Mouse (Mus musculus) gonadal fat pad, adult 2 months (tissue): ENCODE measurements around the gene Gm44503. TPM values are rescaled to one million over a fixed set of nuclear protein-coding genes. Genes with fewer than 3 reads are reported as not detected.

ENCODE experiments used
- DNase-seq: peaks from one replicate; pipeline ENCODE4 v3.0.0-alpha.2; 2012; ENCODE audit warnings: low read depth
- polyA plus RNA-seq: library from polyadenylated mRNA; depleted of rRNA; stranded (reverse); fragments of >200 nt; gene quantifications from 2 replicates; pipeline ENCODE4 v1.2.3, GENCODE M21; 2012

The Gm44503 gene
- polyA plus RNA-seq, 1 experiment: not detected

DNA sequence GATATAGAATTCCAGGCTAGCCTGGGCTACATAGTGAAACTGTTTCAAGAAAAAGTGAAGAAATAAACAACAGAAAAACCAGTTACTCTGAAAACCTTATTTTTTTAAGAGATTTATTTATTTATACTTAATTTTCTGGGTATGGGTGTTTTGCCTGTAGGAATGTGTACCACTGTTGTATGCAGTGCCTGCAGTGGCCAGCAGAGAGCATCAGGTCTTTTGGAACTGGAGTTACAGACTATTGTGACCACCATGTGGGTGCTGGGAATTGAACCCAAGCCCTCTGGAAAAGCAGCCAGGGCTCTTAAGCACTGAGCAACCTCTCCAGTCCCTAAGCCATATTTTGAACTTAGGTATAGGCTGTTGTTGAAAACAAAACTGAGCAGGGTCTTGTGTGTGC lies 14.3 kb downstream of the Gm44503 start:
- DNase-seq: no peak

DNA sequence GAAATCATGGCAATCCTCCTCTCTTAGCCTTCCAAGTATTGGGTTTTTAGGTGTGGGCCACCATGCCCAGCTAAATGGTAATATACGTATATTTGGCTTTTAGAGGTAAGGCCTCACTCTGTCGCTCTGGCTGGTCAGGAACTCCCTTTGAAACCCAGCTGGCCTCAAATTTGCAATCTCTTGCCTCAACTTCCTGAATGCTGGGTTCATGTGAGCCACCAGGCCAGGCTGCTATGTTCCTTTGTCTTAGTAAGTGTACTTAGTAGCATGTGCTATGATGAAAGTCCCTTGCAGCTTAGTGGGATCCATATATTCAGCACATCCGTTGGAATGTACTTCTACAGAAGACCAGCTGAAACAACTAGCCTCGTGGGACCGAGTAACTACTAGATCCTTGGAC lies 16.1 kb downstream of the Gm44503 start:
- no peak for DNase-seq

DNA sequence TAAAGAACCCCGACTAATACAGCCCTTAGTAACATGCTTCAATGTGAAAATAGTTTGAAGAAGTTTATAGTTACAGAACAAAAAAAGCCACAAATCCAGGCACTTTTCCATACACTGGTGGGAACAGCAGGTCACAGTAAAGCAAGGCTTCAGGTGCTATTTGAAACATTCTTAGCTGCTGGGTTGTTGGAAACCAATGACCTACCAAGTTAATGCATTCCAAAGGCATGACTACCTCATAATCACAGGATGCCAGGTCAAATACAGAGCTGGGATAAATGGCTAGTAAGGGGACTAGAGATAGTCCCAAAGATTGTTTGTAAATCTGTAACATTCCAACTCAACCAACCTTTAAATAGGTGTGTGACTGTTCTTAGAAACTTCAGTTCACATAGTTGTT lies 16.6 kb downstream of the Gm44503 start:
- DNase-seq: no peak

DNA sequence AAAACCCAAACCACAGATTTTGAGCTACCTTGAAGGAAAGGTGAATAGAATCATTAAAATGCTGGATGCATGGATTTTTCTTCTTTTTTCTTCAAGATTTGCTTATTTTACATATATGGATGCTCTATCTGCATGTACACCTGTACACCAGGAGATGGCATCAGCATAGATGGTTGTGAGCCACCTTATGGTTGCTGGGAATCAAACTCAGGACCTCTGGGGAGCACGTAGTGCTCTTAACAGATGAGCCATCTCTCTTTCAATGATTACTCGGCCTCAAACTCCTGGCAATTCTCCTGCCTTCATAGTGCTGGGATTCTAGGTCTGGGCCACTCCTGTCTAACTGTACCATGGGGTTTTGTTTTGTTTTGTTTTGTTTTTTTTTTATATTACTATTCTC lies 24.4 kb downstream of the Gm44503 start:
- DNase-seq: no peak

DNA sequence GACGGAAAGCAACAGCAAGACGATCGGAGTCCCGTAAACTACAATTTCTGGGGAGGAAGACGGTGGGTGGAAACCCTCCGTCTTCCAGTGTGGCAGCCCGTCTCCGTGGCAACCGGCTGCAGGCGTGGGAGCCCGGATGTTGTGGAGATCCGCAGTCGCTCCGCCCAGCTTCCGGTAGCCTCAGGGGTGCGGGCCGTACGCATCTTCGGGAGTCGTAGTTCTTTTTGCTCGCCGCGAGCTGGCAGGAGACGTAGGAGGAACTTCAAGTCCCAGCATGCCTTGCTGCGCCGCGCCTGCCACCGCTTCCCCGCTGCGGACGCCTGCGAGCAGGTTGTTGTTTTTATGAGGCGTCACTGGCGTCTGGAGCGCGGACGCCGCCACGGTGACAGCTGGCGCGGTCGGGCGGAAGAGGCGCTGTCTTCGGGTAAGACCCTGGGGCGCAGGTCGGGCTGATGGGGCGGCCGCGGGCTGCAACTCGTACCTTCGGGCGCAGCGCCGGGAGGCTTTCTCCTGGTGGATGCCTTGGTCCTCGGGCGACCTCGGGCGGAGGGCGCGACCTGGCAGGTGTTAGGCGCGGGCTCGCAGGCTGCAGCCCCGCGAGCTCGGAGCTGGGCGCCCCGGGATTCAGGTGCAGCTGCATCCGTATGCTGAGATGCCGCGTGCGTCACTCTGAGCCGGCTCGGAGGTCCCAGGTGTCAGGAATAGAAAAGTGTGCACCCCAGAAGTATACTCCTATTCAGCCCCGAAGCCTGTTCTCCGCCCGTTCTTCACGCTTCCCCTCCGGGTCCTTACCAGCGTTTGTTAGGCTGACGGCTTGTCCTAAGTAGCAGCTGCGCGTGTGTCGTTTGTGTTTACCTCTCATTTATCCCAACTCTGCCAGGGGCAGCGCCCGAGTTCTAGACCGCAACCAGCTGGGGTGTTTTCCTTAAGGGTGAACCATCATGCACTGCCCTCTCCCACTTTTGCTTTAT lies 26.9 kb downstream of the Gm44503 start, which contains the start of the genes Ccpg1os and Ccpg1:
Ccpg1os (minus strand) TSS at position 133 of the 971 bp plus-strand sequence.
Ccpg1 (plus strand) TSS at position 180 of the 971 bp plus-strand sequence.
- peak; percentile 60 for DNase-seq

DNA sequence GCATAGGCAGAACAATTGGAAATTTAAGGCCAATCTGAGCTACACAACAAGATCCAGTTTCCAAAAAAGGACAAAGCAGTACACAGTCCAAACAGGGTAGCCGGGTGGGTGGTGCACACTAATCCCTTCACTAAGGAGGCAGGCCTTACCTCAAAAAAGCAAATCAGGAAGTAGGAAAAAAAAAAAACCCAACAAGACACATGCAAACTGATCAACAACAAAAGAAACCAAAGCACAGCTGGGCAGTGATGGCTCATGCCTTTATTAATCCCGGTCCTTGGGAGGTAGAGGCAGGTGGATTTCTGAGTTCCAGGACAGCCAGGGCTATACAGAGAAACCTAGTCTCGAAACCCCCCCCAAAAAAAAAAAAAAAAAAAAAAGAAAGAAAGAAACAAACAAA lies 29.1 kb downstream of the Gm44503 start:
- DNase-seq: no peak

DNA sequence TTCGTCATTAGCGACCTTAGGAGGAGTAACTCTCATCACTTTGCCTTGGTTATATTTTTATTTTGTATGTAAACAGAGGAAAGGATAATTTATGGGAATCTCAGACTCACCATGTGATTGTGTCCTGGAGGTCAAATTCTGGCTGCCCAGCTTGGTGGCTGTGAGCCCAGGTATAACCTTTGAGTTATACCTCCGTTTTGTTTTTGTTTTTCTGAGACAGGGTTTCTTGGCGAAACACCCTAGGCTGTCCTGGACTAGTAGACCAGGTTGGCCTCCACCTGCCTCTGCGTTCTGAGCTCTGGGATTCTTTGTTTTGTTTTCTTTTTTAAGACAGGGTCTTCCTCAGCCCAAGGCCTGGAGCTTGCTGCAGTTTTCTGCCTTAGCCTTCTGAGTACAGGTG lies 30.1 kb downstream of the Gm44503 start:
- DNase-seq: no peak

DNA sequence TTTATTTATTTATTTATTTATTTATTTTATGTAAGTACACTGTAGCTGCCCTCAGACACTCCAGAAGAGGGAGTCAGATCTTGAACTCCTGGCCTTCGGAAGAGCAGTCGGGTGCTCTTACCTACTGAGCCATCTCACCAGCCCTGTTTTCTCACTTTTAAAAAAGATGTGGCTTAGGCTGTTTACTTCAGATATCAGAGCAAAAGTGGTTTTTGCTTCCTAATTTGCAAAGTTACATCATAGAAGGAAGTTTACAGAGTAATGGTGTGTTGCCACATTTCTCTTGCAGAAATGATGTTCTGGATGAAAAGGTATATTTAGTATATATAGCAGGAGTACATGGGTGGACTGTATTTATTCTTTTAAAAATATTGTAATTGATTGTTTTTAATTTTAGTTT lies 32.8 kb downstream of the Gm44503 start:
- DNase-seq: no peak

DNA sequence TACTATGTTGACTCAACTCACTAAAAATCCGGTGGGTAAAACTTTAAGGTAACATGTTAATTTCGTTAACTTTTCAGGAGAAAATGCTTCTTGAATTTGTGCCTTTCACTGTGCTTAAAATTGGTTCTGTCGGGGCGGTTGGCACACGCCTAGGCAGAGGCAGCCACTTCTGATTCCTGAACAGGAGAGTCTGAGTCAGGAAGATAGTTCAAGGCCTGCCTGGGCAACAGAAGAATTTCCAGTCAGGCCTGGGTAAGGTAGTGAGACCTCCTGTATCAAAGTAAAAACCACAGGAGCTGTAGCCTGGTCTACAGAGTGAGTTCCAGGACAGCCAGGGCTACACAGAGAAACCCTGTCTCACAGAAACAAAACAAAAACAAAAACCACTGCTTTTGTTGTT lies 33.9 kb downstream of the Gm44503 start:
- DNase-seq: no peak

DNA sequence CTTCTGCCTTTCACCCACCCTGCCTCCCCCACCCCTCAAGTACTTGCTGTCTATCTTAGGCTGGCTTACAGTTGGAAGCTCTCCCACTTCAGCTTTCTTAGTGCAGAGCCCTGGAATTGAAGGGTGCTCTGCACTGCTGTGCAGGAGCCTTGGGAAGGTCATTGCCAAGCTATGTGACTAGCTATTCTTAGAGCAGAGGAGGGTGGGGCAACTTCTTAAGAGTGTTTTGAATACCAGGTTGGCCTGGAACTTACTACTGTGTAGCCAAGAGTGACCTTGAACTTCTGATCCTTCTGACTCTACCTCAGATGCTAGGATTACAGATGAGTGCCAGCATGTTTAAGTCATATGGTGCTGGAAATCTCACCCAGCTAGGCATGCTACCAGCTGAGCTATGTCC lies 37.5 kb downstream of the Gm44503 start:
- DNase-seq: no peak

DNA sequence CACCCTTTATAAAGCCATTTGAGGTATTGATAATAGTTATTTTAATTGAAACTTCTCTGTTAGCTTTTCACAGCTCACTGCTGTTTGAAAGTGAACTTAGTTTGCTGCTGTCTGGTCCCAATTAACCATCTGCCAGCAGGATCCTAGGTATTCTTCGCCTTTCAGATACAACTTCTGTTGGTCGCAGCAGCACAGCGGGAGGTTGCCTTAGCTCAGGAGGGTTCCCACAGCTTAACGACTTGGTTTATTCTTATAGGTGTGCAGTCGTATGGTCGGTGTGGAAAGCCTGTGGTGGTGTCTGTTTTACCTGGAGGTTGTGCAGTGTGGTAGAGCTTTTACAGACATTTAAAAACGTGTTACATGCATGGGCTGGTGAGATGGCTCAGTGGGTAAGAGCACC lies 38.2 kb downstream of the Gm44503 start:
- no peak for DNase-seq

DNA sequence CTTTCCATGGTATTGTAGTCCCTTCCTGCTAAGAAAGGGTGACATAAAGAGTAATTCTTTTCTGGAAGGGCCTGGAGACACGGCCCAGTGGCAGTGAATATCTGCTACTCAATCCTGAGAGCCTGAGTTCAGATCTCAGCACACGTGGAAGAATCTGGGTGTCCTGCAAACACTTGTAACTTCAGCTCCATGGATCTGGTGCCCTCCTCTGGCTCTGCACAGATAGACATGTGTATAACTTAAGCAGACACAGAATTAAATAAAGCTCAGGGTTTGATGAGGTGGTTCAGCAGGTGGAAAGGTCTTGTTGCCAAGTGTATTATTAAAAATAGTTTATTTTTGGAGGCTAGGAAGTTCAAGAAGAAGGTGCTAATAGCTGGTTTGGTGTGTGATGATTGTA lies 41.8 kb downstream of the Gm44503 start:
- DNase-seq: no peak

DNA sequence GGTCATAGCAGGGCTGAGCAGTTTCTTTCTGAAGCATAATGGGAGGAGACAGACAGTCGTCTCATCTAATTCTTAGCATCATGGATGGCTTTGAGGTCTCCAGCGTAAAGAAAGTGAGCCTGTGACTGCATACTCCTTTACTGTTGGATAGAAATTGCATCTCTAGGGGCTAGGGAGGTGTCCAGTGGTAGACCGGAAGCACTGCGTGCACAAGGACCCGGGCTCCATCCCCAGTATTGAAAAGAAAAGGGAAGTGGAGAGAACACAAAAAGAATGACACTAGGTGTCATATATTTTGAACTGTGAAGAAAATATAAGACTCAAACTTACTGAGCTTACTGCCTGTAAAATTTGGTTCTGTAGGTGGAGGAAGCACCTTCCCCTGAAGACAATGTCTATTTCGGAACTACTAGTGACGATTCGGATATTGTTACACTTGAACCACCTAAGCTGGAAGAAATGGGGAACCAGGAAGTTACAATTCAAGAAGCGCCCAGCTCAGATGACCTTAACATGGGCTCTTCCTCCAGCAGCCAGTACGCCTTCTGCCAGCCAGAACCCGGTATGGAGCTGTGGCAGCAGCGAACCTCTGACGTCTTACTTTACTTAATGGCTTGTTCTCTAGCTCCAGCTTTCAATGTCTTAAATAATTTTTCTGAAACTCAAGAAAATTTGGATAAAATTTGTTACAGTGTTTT lies 42.8 kb downstream of the Gm44503 start:
- no peak for DNase-seq

DNA sequence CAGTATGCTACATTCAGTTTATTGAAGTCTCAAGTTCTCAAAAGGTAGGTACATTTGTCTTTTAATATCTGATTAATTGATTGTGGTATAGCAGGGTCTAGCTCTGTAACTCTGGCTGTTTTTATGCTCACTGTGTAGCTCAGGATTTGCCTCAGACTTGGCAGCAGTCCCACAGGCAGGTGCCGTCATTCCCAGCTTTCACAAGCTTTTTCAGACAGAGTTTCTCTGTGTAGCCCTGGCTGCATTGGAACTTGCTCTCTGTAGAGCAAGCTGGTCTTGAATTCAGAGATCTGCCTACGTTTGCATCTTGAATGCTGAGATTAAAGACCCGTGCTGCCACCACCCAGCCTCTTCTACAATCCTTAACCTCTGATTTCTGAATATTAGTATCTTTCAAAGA lies 43.5 kb downstream of the Gm44503 start:
- no peak for DNase-seq

DNA sequence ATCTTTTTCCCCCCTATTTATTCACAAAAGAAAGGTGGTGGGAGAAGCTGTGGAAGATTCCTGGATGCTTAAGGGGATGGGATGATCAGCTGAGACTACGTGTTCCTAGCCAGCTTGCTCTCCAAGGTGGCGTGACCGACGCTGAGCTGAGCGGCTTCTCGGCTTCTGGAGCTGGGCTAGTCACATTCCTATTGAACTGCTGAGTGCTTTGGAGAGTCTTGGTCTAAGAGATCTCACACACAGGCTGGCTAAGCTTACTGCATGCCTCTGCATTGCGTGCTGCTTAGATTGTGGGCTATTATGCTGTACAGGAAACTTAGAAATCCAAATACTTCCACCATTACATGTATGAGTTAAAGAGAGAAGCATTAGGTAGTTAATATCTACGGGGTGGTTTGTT lies 45.4 kb downstream of the Gm44503 start:
- DNase-seq: no peak

DNA sequence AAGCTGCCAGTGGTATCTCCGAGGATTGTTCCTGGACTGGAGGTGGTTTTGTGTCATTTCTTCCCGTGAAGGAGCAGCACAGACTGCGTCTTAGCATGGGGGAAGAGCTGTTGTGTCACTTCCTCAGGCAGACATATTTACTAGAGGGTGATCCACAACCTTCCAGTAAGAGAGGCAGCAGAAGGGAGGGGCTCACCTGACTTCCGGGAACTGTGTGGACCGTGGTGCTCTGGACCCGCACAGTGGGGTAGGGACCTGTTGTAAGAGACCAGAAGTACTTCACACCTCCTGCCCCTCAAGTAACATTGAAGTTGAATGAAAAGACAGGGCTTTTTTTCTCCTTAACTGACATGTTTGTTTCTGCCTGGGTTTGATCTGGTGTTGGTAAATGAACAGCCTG lies 46.5 kb downstream of the Gm44503 start:
- no peak for DNase-seq

DNA sequence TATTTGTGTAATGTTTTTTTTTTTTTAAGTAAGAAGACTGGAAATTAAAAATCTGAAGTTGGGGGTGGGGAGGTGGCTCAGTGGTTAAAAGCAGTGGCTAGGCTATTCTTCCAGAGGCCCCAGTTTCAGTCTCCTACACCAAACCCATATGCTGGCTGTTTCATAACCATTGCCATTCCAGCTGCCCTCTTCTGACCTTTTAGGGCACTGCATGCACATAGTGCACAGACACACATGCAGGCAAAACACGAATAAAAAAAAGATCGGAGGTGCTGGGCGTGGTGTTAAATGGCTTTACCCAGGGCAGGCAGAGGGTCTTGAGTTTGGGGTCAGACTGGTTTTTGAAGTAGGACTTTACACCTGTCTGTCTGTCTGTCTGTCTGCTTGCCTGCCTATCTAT lies 47.5 kb downstream of the Gm44503 start:
- no peak for DNase-seq

DNA sequence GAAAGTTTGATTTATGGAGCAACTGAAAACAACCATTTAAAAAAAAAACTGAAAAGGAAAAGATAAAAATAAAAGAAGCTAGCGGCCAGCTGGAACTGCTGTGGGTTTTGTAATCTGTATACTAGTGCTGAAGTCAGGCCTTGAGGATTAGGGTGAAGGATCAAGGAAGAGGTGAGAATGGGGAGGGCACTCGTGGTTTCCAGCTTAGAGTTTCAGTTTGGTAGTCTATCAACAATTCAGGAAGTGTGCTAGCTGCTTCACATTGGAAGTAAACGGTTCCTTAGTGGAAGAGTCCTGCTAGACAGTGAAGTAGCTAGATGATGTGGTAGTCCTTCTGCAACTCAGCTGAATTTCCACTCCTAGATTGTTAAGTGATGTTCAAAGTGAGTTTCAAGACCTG lies 49.7 kb downstream of the Gm44503 start:
- no peak for DNase-seq

DNA sequence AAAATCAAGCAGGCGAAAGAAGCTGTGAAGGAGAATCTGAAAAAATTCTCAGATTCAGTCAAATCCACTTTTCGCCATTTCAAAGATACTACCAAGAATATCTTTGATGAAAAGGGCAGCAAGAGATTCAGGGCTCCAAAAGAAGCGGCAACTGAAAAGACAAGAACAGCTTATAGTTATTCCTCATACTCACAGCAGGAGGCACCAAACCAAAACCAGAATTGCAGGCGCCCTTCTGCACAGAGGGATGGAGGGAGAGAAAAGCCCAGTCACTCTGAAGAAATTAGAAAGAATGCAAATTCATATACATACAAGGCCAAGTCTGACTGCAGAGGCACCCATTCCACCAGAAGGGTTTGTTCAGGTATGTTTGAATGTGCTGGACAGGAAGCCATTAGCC lies 54.0 kb downstream of the Gm44503 start:
- no peak for DNase-seq

DNA sequence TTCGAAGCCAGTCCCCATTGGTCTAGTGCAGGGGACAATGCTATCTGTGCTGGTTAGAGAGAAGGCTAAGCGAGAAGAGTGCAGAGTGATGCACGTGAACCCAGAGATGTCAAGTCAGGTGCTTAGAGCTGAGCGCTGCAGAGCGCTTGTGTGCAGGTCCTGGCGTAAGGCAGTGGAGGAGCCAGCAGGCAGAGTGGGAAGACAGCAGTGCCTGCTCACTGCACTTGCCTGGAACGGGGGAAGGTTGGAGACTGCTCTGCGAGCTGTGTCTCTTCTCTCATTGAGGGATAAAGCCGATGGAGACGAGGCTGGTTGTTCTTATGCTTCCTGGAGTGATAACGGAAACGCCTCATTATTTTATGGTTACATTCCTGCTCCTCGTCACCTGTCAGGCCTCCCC lies 56.1 kb downstream of the Gm44503 start:
- no peak for DNase-seq

DNA sequence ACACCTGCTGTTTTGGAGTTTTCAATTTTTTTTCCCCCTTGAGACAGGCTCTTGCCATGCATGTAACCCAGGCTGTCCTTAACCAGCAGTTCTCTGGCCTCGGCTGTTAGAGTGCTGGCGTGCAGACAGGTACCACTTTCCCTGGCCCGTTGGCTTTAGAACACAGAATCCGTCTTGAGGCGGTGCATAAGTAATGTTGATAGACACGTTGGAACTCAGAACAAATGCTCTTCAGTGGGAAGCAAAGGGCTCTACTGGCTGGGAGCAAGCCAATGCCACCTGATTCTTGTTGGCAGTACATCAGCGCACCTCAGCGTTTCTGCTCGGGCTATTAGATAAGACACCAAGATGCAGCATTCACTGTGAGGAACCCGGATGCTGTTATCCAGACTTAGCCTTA lies 61.2 kb downstream of the Gm44503 start:
- DNase-seq: no peak

DNA sequence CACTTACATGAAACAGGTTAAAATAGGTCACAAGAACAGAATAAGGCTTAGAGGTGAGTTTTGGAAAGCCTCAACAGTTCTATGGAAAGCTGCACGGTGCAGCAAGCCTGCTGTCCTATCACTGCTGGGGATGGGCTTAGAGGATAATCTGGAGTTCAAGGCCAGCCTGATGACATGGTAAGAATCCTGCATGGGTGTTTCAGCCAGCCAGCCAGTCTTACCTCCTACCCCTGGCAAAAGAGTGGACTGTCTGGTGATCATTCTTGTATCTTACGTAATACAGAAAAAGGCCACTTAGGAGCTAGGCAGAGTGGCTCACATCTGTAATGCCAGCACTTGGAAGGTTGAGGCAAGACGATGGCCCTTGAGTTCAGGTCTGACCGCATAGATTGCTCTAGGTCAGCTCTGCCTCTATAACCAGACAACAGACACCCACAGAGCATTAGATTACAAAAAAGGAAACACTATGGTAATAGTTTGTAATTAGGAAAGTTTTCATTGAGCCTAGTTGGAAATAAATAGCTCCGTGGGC lies 62.0 kb downstream of the Gm44503 start:
- DNase-seq: no peak
